Mouse (Mus musculus) neural tube, embryonic 10.5 days (tissue): ENCODE measurements around the gene Stab1.

Experiments used
- DNase-seq: peaks from one replicate; pipeline ENCODE4 v3.0.0-alpha.2; 2017; ENCODE audit warnings: low spot score; ENCODE audit errors: extremely low spot score

Gene Stab1

DNA sequence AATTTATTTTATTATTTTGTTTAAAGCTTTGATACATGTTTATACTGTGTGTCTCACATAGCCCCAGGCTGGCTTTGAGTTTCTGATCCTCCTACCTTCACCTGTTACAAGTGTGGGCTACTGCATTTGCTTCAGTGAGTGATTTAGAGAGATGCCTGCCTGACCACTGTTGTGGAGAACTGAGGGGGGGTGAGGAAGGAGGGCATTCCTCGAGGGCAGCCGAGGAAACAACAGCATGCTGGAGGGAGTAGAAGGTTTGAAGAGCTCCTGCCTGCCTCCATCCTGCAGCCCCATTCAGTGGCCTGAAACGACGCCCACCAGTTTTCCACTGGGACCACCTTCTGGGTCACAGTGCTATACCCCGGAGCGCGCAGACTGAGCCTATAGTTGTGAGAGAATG is 3.0 kb downstream of the Stab1 start:
- DNase-seq: no peak

DNA sequence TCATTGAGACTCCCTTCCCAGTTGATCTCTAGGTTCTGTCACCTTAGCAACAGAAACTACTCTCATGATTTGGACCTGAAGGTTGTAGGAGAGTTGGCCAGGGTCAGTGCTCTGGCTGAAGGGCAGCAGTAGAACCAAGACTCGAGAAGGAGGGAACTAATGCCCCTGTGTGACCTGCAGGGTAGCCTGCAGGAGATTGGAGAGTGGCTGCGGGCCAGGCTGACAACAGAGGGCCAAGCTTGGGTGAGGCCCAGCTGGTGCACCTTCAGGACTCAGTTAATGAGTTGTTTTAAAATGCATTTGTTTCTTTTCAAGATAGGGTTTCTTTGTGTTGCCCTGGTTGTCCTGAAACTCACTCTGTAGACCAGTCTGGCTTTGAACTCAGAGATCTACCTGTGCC is 3.4 kb downstream of the Stab1 start:
- no peak for DNase-seq

DNA sequence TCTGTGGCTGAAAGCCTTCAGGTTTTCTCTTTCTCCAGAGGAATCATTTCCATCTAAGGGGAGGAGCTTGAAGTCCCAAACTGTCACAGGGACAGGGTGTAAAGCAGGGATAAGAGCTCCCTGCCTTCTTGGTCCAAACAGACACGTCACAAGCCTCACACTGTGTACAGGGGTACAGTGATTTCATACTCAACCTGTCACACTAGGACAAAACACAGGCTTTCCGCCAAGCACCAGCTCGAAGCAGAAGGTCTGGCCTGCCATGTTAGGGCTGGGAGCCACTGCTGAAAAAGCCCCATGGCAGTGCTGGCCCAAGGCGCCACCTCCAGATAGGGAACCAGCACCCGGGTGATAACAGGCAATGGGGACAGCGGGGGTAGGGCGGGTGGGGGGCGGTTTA is 4.4 kb downstream of the Stab1 start:
- DNase-seq: no peak

DNA sequence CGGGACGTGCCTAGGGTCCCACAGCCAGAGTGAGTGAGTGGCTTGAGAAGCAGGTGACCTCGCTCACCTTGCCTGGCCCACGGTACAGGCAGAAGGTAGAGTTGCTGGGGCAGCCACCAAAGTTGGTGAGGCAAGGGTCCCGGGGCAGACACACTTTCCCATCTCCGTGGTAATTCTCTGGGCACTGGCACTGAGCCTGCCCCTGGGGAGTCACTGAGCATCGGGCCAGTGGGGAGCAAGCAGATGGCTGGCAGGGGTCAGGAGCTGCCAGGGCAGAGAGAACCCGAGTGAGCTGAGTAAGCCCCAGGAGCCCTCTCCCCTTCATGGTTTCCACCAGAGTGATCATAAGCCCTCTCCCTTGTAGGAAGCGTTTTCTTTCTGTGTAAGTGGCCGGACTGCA is 6.8 kb downstream of the Stab1 start:
- no peak for DNase-seq

DNA sequence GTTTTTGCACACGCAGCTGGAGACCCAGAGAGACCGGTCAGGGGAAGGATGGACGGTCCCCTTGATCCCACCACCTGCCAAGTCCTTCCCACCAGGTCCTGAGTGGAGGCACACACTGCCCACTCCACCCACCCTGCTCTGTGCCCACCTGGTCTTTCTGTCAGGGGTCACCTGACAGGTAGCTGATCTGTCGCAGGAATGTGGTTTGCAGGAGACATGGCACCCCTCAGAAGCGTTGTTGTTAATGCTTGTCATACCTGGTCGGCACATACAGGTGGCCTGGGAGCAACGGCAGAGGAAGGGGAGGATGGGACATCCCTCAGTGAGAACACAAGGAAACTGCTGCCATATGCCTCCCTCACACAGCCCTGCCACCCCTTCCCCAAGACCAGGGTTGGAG is 7.2 kb downstream of the Stab1 start:
- DNase-seq: no peak

DNA sequence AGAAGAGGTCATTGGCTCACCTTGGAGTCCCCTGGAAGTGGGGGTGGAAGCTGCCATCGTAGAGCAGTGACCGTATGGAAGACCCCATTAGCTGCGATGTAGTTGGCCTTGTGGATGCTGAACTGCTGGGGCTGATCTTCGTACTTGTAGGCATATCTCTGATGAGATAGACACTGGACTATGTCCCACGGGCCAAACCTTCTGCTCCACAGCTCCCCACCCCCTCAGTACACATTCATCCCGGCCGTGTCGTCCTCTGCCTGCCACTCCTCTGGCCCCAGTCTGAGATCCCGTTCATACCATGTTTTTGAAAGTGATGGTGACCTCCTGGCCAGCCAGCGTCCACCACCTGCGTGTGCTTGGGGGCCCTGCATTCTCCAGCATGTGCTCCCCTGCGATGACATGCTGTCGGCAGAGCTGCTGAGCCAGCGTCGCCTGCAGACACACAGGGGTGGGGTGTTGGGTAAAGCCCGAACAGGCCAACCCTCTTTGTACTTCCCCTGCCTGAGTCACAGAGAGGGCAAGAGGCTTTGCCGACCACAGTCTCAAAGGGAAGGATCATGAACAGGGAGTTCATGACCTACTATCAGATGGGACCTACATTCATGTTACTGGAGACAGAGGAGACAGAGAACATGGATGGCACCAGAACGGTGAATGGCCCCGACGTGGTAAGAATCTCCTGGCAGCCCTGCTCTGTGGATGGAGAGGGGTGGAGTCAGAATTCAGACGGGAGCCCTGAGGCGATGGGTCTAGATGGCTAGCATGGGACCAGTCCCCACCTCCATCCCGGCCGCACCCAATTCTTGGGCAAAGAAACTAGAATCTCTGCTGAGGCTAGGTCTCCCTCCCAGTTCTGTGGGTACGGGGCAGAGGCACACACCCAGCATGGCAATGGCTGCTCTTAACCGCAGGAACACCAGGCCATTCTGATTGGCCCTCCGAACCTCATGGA is 8.0 kb downstream of the Stab1 start:
- DNase-seq: no peak

DNA sequence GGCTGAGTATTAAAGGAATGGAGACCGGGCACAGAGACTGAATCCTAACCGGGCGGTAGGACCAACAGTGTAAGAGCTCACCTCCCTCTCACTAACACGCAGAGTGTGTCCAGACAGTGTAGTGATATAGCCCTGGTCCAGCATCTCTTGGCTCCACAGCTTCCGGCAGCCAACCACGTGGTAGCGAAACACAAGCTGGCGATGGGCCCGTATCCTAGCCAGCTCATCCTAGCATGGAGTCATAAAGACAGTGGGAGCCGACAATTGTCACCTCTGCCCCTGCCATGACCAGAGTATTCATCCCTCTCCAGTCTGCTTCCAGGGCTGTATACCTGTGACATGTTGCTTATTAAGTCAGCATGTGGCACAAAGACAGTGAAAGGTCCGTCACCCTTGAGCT is 22.7 kb downstream of the Stab1 start:
- DNase-seq: no peak

DNA sequence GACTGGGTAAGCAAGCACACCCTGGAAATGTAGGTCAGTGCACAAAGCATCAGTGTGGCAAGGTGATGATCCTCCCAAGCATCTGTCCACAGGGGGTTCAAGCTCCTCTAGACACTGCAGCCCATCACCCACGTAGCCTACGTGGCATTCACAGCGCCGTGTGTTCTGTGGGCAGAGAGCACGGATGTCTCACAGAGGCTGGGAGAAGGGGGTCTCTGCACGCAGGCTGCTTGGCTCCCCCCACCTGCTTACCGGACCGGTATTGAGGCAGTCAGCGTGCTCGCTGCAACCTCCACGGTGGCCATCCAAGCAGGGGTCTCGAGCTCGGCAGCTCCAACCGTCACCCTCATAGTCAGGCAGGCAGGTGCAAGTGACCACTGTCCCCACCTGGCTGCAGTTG is 27.4 kb downstream of the Stab1 start:
- DNase-seq: no peak

DNA sequence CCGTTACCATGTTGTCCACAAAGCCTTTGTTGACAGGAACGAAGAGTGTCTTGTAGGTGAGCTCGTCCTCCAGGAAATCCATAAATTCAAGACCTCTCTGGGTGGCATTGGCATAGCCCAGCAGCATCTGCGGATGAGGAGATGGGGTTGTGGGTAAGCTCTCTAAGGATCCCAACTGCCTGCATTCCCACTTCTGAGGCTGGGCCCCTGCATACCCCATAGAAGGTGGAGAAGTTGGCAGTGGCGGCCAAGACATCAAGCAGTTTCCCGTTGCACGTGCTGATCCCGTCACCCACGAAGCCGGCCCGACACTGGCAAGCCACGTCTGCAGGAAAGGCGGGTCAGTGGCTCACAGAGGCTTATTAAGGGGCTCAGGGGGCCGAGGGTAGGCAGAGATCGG is 28.3 kb downstream of the Stab1 start:
- no peak for DNase-seq

DNA sequence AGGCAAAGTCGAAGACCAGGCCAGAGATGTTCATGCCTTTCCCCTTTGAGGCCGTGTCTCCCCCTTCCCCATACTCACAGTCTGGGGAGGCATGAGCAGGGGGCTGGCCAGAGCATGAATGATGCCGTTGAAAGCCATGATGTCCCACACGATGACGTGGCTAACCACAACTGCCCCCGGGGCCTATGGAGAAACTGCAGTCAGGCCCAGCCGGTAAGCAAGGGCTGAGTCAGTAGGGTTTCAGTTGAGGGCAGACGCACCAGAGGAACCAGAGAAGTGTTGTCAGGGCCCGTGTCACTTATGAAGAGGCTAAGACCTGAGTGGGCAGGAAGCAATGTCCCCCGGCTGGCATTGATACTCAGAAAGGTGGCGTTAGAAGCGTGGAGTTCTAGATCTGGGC is 28.8 kb downstream of the Stab1 start:
- DNase-seq: no peak

DNA sequence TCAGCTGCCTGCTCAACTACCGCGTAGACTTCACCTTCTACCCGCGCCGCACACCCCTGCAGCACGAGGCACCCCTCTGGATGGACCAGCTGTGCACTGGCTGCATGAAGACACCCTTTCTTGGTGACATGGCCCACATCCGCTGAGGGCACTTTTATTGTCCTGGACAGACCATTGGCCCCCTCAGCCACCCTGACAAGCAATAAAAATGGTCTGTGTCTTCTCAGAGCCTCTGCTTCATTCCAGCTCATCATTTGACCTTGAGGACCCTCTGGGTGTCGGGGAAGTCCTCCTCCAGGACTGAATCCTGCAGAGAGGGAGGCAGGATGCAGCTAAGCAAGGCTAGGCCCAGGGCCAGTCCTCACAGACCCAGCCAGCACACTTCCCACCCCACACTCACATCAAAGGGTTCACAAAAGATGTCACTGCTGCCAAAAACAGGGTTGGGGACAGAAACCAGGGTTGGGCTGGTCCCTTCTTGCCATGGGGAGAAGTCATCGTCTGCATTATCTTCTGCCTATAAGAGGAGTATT is 29.5 kb downstream of the Stab1 start:
- DNase-seq: no peak

DNA sequence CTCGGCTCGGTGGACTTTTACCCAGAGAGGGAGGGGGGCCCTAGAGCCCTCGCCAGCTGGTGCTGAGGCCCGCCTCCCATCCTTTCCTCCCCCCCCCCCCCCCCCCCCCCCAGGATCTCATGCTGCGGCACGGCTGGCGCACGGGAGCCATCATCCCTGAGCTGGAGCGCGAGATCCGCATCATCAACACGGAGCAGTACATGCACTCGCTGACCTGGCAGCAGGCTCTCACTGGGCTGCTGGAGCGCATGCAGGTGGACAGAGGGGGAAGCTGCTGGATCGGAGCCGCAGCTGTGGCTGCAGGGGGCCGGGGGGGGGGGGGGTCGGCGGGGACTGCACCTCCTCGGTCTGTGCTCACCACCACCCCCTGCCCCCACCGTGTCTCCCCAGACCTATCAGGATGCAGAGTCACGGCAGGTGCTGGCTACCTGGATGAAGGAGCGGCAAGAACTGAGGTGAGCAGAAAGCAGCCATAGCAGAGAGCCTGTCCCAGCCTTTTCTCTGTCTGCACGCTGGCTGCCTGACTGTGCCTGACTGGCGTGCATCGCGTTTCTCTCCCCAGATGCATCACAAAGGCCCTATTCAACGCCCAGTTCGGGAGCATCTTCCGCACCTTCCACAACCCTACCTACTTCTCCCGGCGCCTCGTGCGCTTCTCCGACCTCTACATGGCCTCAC is 30.1 kb downstream of the Stab1 start:
- DNase-seq: no peak

DNA sequence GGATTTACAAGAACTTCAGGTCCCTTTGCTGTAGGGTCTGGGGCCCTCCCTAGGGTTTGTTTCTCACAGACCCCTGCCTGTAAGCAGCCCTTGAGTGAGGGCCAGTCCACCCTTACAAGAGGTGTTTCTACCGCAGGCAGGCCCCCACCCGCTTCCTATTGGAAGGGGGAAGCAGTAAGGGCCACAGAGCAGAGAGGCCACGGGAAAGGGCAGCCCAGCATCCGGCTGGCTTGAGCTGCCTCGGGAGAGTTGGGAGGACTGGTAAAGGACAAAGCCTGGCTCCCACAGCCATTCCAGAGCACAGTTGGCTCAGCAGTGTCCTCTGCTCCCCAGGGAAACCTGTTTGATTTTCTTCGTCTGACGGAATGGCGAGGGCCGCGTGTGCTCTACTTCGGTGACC is 30.6 kb downstream of the Stab1 start:
- no peak for DNase-seq

DNA sequence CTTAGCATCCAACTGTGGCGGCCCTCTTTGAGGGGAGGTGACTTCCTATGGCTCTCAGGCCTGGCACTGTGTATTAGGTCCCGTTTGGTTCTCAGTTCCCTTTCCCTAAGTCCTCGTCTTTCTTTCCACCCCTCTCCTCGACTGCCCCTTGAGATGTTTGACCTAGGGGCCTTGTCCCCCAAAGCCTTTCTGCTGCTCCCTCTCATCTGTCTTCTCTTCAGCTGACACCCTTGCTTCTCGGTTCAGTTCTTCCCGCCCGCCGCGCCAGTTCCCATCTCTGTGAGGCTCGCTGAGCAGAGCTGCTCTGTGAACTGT is 31.2 kb downstream of the Stab1 start:
- DNase-seq: no peak

DNA sequence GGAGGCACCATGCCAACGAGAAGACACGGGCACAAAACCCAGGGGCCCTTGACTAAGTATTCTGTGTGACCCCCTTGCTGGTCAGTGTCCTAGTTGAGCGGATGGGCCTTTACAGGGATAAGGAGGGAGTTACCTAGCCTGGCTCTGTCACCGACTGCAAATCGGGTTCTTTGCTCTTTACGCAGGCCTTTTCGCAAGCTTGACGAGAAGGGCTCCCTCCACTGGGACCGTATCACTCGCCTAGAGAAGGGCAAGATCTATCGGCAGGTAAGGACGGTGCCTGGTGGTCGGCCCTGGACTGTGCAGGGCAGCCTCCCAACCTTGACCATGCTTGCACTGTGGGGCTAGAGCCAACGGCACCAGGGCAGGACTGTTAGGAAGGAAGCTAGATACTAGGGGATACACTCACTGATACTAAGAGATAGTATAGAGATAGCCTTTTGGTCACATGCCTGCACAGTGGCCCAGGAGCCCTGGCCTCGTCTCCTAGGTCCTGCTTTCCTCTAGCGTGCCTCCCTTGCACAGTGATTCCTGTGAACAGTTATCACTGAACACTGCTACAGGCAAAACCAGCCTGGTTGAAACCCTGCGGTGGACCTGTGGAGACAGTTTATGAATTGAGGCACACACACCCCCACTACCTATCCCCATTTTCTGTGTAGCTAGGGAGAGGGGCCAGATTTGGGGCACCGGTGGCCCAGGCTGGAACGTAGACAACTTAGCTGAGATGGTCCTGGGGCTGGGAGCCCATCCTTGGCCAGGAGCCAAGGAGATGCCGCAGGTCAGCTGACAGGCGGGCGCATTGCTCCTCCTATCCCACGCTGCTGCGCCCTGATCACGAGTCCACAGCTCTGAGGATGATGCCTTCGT is 31.8 kb downstream of the Stab1 start:
- DNase-seq: no peak

DNA sequence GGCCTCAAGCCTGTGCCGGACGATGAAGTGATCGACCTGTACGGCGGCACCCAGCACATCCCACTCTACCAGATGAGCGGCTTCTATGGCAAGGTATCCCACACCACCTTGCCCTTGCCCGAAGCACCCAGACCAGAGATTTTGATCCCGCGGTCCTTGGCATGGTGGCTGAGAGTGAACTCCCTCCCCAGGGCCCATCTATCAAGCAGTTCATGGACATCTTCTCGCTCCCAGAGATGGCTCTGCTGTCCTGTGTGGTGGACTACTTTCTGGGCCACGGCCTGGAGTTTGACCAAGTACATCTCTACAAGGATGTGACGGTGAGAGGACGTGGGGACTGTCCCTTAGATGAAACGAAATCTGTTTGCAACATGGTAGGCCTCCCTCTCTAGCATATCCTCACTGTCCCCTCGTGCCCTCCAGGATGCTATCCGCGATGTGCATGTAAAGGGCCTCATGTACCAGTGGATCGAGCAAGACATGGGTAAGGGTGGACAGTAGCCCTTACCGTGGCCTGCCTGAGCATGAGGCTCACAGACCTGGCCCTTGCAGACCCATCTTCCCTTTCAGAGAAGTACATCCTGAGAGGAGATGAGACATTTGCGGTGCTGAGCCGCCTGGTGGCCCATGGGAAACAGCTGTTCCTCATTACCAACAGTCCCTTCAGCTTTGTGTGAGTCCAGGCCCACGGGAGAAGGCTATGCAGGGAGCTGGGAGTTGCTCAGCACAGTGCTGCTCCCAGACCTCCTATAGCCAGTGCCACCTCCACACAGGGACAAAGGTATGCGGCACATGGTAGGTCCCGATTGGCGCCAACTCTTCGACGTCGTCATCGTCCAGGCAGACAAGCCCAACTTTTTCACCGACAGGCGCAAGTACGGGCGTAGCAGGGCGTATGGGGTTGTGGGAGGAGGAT is 32.7 kb downstream of the Stab1 start:
- DNase-seq: no peak

DNA sequence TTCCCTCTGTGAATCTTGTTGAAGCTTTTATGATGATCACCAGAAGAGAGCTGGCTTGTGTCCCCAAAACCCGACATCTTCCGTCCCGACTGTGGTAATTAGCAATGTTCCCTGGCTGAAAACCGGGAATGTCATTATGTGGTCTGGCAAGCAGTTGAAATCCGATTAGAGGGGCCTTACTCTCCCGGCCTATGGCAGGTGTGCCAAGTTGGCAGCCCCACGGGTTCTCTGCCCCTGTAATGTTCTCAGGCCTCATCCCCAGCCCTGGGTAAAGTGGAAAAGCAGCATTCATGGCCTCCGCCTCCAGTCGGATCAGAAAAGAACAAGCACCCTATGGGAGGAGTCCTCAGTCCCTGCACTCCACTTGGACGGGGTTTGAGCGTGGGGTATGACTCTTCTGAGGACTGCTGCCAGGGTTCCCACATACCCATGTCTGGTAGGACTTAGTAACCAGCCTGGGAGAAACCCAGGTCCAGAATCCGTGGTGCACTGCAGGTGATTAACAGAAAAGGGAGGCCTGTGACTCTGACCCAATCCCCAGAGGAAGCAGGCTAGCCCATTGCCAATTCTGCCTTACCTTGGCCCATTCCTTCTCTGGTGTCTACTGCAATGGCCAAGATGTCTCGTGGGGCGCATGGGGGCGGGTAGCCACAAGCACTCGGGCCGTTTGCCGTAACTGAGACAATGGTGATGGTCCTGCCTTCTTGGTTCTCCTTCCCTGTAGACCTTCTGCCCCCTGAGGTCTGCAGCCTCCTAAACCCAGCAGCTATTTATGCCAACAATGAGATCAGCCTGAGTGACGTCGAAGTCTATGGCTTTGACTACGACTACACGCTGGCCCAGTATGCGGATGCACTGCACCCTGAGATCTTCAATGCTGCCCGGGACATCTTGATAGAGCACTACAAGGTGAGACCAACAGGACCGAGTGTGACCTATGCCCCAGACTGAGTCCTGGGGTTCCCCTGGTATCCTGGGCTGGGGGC is 34.1 kb downstream of the Stab1 start:
- DNase-seq: no peak

DNA sequence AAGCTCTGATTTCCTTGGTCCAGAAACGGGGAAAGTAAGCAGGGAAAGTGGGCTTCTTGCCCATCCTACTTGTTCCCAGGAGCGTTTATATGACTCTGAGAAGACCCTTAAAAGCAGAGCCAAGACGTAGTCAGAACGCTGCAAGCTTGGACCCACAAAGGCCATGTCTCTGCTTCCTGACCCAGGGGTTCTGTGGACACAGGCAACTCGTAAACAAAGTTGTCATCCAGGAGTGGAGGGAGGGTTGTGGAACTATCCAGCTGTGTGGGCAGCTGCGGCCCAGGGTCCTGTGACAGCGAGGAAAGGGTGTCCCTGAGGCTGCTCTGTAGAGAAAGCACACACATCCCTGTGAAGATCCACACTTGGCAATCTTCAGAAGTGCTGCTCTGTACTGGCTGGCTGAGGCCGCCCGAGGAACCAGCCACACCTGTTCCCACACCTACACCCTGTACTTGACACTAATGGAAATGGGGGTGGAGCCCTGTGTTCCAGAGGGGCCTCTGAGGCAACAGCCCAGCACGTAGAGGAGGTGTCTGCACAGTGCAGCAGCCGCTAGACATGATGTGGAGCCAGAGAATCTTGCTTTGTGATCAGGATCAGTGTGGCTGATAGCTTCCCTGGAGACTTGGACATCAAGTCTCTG is 35.3 kb downstream of the Stab1 start:
- DNase-seq: no peak

DNA sequence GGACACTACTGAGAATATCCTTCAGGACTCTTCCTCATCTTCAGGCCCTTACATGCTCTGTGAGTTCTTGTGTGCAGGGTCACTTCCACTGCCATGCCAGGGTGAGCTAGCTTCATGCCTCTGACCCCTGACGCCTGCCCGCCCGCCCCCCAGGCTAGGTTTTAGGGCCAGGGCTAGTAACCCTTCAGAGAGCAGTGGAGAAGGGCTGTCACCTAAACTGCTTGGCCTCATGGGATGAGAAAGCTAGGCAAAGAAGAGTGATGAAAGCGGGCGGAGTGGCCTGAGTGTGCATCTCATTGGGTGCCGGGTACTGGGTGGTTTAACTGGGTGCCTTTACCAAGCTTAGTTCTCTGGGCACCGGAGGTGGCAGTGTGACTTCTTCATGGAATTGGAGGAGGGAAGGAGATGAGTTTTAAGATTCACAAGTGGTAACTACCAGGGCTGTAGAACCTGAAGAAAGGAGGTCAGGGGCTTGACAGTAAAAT is 35.9 kb downstream of the Stab1 start:
- DNase-seq: no peak
